Mouse (Mus musculus) midbrain, embryonic 12.5 days (tissue): ENCODE measurements around the gene Klk1. TPM values are rescaled to one million over a fixed set of nuclear protein-coding genes. Genes with fewer than 3 reads are reported as not detected.
"Not testable (repeated sequence)": the region's sequence is repeated elsewhere in the genome, so short reads cannot be mapped to it uniquely, and the experiment has no call there.

Source experiments
- ATAC-seq: fragments of 200-750 bp; cut with Nextera tagmentation; 2 replicates; pipeline ENCODE4 v1.8.0; 2017; ENCODE audit warnings: low read depth, moderate TSS enrichment, moderate library complexity; ENCODE audit not compliant: low FRiP score
- H3K27ac ChIP-seq: fragments of 300-500 bp; sonication (generic); replicated peaks from 2 replicates; pipeline ENCODE4 v1.5.1; 2016; ENCODE audit warnings: mild to moderate bottlenecking
- H3K27me3 ChIP-seq: fragments of 300-500 bp; sonication (generic); 2 replicates; pipeline ENCODE4 v1.6.1; 2016; ENCODE audit warnings: mild to moderate bottlenecking
- H3K36me3 ChIP-seq: fragments of 300-500 bp; sonication (generic); 2 replicates; pipeline ENCODE4 v1.6.1; 2016
- H3K4me1 ChIP-seq: fragments of 300-500 bp; sonication (generic); 2 replicates; pipeline ENCODE4 v1.6.1; 2016
- H3K4me2 ChIP-seq: fragments of 300-500 bp; sonication (generic); replicated peaks from 2 replicates; pipeline ENCODE4 v1.6.1; 2016; ENCODE audit warnings: mild to moderate bottlenecking, moderate library complexity
- H3K4me3 ChIP-seq: fragments of 300-500 bp; sonication (generic); 2 replicates; pipeline ENCODE4 v1.5.1; 2016; ENCODE audit warnings: mild to moderate bottlenecking
- H3K9ac ChIP-seq: fragments of 300-500 bp; sonication (generic); replicated peaks from 2 replicates; pipeline ENCODE4 v1.6.1; 2016; ENCODE audit warnings: mild to moderate bottlenecking, moderate library complexity
- H3K9me3 ChIP-seq: fragments of 300-500 bp; sonication (generic); 2 replicates; pipeline ENCODE4 v1.6.1; 2016; ENCODE audit warnings: mild to moderate bottlenecking
- WGBS: fragments of 180-500 bp; shearing (Covaris S2); methylation state at CpG from one replicate; pipeline ENCODE4 v1.1.7; 2016; 5-methylcytosine and 5-hydroxymethylcytosine counted together
- polyA plus RNA-seq: library from polyadenylated mRNA; unstranded; fragments of >200 nt; fragmentation: Nextera tagmentation; extraction: Ambion mirVana; gene quantifications from 2 replicates; pipeline ENCODE4 v1.2.1, GENCODE M21; 2016

Gene Klk1
- not detected in 2 replicates for polyA plus RNA-seq

- WGBS: 80% methylated on average over 1 of the region's 1 CpGs
- no peak within 1 kb of the TSS for H3K27ac ChIP-seq
- H3K9ac ChIP-seq: no peak within 1 kb of the TSS
- ATAC-seq: no peak
- no peaks in the 10 kb centered on the region for H3K4me1 ChIP-seq
- no peaks in the 10 kb centered on the region for H3K36me3 ChIP-seq
- H3K4me3 ChIP-seq: no peak within 1 kb of the TSS
- H3K9me3 ChIP-seq: no peaks in the 10 kb centered on the region
- peaks cover 5% of the 10 kb centered on the region; the same call in 1 of the 2 replicates for H3K27me3 ChIP-seq
- no peak within 1 kb of the TSS for H3K4me2 ChIP-seq
Observed at GRCm38 (mm10) chr7:44225076-44225475, at the start of gene Klk1. Gene Klk1 (plus strand): TSS chr7:44225360.

DNA sequence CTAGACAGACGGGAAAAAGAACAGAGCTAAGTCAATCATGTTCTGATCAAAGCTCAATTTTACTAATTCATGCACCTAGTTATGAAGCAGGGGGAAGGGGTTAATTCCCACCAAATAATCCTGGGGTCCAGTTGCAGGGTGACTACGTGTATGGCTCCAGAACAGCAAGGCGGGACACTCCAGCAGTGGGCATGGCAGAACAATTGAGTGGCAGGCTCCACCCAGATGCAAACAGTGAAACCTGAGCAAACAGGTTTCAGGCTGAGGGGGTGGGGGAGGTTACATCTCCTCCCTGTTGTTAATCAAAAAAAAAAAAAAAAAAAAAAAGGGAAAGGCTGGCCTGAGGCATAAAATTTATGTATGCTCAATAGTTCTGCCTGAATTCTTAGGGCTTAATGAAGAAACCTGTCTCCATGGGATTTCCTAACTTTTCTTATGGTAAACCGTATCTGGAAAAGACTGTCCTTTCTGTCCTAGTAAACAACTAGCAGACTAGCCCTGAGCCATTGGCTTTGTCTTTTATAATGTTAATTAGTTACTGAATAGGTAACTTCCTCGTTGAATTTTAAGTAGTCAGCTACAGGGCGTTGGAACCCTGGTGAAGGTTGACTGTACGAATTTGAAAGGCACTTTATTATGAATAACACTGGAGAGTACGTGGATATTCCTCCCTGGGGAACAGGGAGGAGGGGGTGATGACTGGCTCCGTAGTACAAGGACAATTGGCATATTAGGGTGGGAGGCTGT lies 45.7 kb upstream of the Klk1 start:
- no peaks in the 10 kb centered on the region for H3K9me3 ChIP-seq
- no peak overlapping the region for H3K27ac ChIP-seq
- no peak for ATAC-seq
- WGBS: 63% methylated on average over 9 of the region's 9 CpGs
- no peak overlapping the region for H3K9ac ChIP-seq
- no peak overlapping the region for H3K4me2 ChIP-seq
- H3K4me1 ChIP-seq: no peaks in the 10 kb centered on the region
- H3K4me3 ChIP-seq: no peak overlapping the region
- no peaks in the 10 kb centered on the region for H3K36me3 ChIP-seq
- H3K27me3 ChIP-seq: no peaks in the 10 kb centered on the region

DNA sequence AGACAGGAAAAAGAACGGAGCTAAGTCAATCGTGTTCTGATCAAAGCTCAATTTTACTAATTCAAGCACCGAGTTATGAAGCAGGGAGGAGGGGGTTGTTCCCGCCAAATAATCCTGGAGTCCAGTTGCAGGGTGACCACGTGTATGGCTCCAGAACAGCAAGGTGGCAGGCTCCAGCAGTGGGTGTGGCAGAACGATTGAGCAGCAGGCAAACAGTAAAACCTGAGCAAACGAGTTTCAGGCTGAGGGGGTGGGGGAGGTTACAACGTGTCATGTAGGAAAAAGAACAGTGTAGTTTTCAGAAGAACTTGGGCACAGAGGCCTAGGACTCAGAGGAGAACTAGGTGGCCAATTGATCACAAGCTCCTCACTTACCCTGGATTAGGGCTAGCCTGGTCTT lies 38.6 kb upstream of the Klk1 start:
- ATAC-seq, H3K27ac ChIP-seq, H3K4me3 ChIP-seq, H3K4me1 ChIP-seq, H3K9me3 ChIP-seq, H3K4me2 ChIP-seq, H3K9ac ChIP-seq, H3K36me3 ChIP-seq, H3K27me3 ChIP-seq: not testable (repeated sequence)
- WGBS: 76% methylated on average over 8 of the region's 8 CpGs

DNA sequence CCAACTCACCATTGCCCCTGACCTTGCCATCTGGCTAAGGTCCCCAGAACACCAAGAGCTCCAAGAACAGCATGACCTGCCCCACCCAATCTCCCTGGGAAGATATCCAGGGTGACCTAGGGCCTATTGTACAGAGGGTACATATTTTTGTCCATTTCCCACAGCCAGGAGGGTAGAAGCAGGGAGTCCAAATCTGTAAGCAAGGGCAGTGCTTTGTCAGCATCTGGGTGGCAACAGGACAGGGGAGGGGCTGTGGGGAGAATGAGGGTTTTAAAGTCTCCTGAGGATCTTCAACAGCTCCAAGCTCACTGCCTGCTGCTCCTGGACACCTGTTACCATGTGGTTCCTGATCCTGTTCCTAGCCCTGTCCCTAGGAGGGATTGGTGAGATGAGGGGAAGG lies 37.2 kb upstream of the Klk1 start, which contains the start of gene Klk1b24:
Gene Klk1b24 (plus strand): TSS at position 301 of the 400 bp plus-strand sequence.
- not testable (repeated sequence) for H3K9me3 ChIP-seq, H3K27me3 ChIP-seq, ATAC-seq, H3K27ac ChIP-seq, H3K4me2 ChIP-seq, H3K4me3 ChIP-seq, H3K4me1 ChIP-seq, H3K36me3 ChIP-seq, H3K9ac ChIP-seq

- H3K27ac ChIP-seq, H3K9ac ChIP-seq, H3K4me2 ChIP-seq, H3K9me3 ChIP-seq, H3K27me3 ChIP-seq, H3K36me3 ChIP-seq, H3K4me3 ChIP-seq, H3K4me1 ChIP-seq, ATAC-seq: not testable (repeated sequence)
- WGBS: 80% methylated on average over 1 of the region's 1 CpGs
Observed at GRCm38 (mm10) chr7:44193466-44193865, 31.7 kb upstream of the Klk1 start.

GRCm38 (mm10) chr7:44197891-44198290 lies 27.3 kb upstream of the Klk1 start, which contains the start of gene Klk1b3:
Gene Klk1b3 (plus strand): TSS chr7:44198191.
- Histone ChIP-seq H3K4me1 (no peaks in the 10 kb centered on the region), H3K9ac (no peak within 1 kb of the TSS), H3K4me3 (no peak within 1 kb of the TSS), H3K27ac (no peak within 1 kb of the TSS), H3K36me3 (no peaks in the 10 kb centered on the region), H3K27me3 (no peaks in the 10 kb centered on the region), H3K4me2 (no peak within 1 kb of the TSS), H3K9me3 (no peaks in the 10 kb centered on the region)
- WGBS: 66% methylated on average over 3 of the region's 3 CpGs
- no peak for ATAC-seq

DNA sequence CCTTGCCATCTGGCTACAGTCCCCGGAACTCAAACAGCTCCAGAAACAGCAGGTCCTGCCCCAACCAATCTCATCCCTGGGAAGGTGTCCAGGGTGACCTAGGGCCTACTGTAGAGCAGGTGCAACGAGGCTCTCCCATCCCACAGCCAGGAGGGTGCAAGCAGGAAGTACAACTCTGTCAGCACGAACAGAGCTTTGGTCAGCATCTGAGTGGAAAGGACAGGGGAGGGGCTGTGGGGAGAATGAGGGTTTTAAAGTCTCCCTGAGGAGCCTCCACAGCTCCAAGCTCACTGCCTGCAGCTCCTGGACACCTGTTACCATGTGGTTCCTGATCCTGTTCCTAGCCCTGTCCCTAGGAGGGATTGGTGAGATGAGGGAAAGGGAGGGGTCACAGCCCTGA lies 18.0 kb upstream of the Klk1 start, which contains the start of gene Klk1b4:
Gene Klk1b4 (plus strand): TSS at position 301 of the 400 bp plus-strand sequence.
- H3K27ac ChIP-seq, H3K4me1 ChIP-seq, H3K4me2 ChIP-seq, H3K27me3 ChIP-seq, H3K9me3 ChIP-seq, ATAC-seq, H3K4me3 ChIP-seq, H3K36me3 ChIP-seq, H3K9ac ChIP-seq: not testable (repeated sequence)
- WGBS: 65% methylated on average over 3 of the region's 3 CpGs

DNA sequence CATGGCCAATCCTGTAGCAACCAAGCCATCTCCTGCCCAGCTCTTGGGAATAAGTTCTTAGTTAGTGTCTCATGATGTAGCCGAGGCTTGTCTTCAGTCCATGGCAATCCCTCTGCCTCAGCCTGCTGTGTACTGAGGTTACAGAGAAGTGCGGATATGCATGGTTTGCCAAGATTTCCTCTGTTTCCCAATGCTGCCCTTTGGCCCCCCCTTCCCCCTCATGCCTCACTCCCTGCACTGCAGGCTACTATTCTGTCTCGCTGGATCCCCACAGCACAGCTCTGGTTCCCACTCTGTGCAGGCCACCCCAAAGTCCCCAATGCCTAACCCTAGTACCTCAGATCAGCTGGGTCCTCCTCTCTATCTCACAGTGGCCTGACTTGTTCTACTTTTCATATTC lies 16.9 kb upstream of the Klk1 start:
- Histone ChIP-seq H3K9ac (no peak overlapping the region), H3K4me2 (no peak overlapping the region), H3K4me1 (no peaks in the 10 kb centered on the region), H3K4me3 (no peak overlapping the region), H3K36me3 (no peaks in the 10 kb centered on the region), H3K27me3 (no peaks in the 10 kb centered on the region), H3K9me3 (no peaks in the 10 kb centered on the region), H3K27ac (no peak overlapping the region)
- no peak for ATAC-seq
- whole genome bisulfite sequencing: 85% methylated on average over 3 of the region's 3 CpGs

DNA sequence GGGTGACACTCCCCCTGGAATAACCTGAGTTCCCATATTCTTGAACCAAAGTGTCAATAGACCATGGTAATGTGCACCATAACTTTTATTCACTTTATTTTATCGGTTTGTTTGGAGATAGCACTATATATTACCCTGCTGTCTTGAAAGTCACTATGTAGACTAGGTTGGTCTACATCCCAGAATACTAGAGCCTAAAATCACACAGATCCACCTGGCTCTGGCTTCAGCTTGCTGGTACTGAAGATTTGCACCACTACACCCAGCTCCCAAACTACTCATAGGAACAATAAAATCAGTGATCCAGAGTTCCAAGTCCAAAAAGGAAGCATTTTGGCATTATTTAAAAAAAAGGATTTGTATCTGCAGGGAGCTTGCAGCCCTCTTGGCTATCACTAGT lies 9.5 kb upstream of the Klk1 start, which contains the start of gene Klk1b5:
Gene Klk1b5 (plus strand): TSS at position 301 of the 400 bp plus-strand sequence.
- Histone ChIP-seq H3K4me2 (no peak within 1 kb of the TSS), H3K9ac (no peak within 1 kb of the TSS), H3K27ac (no peak within 1 kb of the TSS), H3K27me3 (no peaks in the 10 kb centered on the region), H3K4me3 (no peak within 1 kb of the TSS), H3K4me1 (no peaks in the 10 kb centered on the region), H3K9me3 (no peaks in the 10 kb centered on the region), H3K36me3 (no peaks in the 10 kb centered on the region)
- no peak for ATAC-seq
- WGBS: 78% methylated on average over 1 of the region's 1 CpGs

DNA sequence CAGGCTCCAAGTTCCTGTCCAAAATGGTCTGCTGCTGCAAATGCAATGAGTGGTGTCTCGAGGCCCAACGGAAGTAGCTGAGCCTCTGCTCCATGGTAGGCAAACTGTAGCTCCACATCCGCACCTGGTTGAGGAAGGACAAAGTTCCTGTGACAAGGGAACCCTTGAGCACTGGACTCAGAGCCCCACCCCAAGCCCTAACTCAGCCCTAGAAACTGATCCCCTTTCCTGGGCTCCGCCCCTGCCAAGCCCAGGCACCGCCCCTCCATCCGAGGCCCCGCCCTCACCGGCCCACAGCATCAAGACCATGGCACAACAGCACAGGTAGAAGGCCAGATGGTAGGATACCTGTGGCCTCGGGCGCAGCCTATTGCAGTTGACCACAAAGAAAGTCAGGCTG lies 3.6 kb upstream of the Klk1 start:
- ATAC-seq, H3K9ac ChIP-seq, H3K9me3 ChIP-seq, H3K36me3 ChIP-seq, H3K27ac ChIP-seq, H3K4me1 ChIP-seq, H3K4me3 ChIP-seq, H3K27me3 ChIP-seq, H3K4me2 ChIP-seq: not testable (repeated sequence)
- 70% methylated on average over 9 of the region's 10 CpGs for WGBS

- not testable (repeated sequence) for H3K9ac ChIP-seq, H3K9me3 ChIP-seq, H3K27me3 ChIP-seq, ATAC-seq, H3K27ac ChIP-seq, H3K4me2 ChIP-seq, H3K36me3 ChIP-seq, H3K4me3 ChIP-seq, H3K4me1 ChIP-seq
- WGBS: 76% methylated on average over 6 of the region's 6 CpGs
Observed at GRCm38 (mm10) chr7:44222335-44222734, 2.8 kb upstream of the Klk1 start.

DNA sequence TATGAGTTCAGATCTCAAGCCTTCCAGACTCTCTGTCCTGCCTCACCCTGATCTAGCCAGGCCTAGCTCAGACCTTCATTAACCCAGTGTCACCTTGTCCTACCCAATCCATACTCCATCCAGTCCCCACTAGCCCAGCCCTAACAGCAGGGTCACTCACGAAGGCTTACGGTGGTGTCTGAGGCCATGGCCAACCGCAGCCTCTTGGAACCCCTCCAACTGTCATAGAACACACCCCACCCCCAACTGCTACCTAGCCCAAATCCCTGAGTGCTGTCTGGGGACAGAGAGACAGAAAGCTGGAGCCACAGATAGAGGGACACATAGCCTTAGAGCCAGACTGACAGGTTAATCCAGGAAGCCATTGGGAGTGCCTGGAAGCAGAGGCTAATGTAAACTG lies 10.7 kb downstream of the Klk1 start, which contains the start of gene Gm36864:
Gene Gm36864 (plus strand): TSS at position 269 of the 400 bp plus-strand sequence.
- 90% methylated on average over 3 of the region's 3 CpGs for WGBS
- H3K9ac ChIP-seq: no peak within 1 kb of the TSS
- no peak within 1 kb of the TSS for H3K4me2 ChIP-seq
- H3K9me3 ChIP-seq: no peaks in the 10 kb centered on the region
- no peak within 1 kb of the TSS for H3K4me3 ChIP-seq
- no peak for ATAC-seq
- no peaks in the 10 kb centered on the region for H3K36me3 ChIP-seq
- no peaks in the 10 kb centered on the region for H3K4me1 ChIP-seq
- 0 out of 2 replicates have a peak, but pooled peaks cover 5% of the 10 kb centered on the region for H3K27me3 ChIP-seq
- H3K27ac ChIP-seq: no peak within 1 kb of the TSS
